Mouse (Mus musculus): ENCODE data around the gene Gpr146. TPM values are rescaled to one million over a fixed set of nuclear protein-coding genes. Genes with fewer than 3 reads are reported as not detected.
A peak's percentile ranks its signal among the peaks of the same experiment; 100 is the strongest.

Gene Gpr146
- polyA plus RNA-seq, 1 experiment from 2014 or later: 6.6 TPM

GRCm38 (mm10) chr5:139392219-139393196 lies 15.0 kb downstream of the Gpr146 start:
- H3K9ac ChIP-seq (ENCODE audit: low read length): no peak overlapping the region
- H3K27me3 ChIP-seq (ENCODE audit: control insufficient read depth, insufficient read depth, low read depth, low read length): no peaks in the 10 kb centered on the region
- H3K36me3 ChIP-seq (ENCODE audit: control insufficient read depth, insufficient read depth, low read length): no peaks in the 10 kb centered on the region
- peaks cover 26% of the 10 kb centered on the region for H3K4me1 ChIP-seq (replicated peaks; ENCODE audit: control insufficient read depth, insufficient read depth, low read length)
- 91% methylated on average over 37 of the region's 37 CpGs for WGBS
- ATAC-seq (ENCODE audit: low read depth): no peak
- H3K9me3 ChIP-seq (ENCODE audit: control insufficient read depth, low read length): no peaks in the 10 kb centered on the region
- no peak overlapping the region for H3K4me2 ChIP-seq (ENCODE audit: low read depth, low read length)
- H3K4me3 ChIP-seq (ENCODE audit: low read length): no peak overlapping the region
- H3K27ac ChIP-seq (ENCODE audit: low read length): no peak overlapping the region

GRCm38 (mm10) chr5:139393197-139393588 lies 15.7 kb downstream of the Gpr146 start:
- Histone ChIP-seq H3K4me1 (replicated peaks; ENCODE audit: control insufficient read depth, insufficient read depth, low read length) (peaks cover 20% of the 10 kb centered on the region), H3K36me3 (ENCODE audit: control insufficient read depth, insufficient read depth, low read length) (no peaks in the 10 kb centered on the region), H3K4me3 (ENCODE audit: low read length) (no peak overlapping the region), H3K27me3 (ENCODE audit: control insufficient read depth, insufficient read depth, low read depth, low read length) (no peaks in the 10 kb centered on the region), H3K27ac (ENCODE audit: low read length) (no peak overlapping the region), H3K9me3 (ENCODE audit: control insufficient read depth, low read length) (no peaks in the 10 kb centered on the region), H3K9ac (ENCODE audit: low read length) (no peak overlapping the region), H3K4me2 (ENCODE audit: low read depth, low read length) (no peak overlapping the region)
- WGBS: 92% methylated on average over 16 of the region's 16 CpGs
- no peak for ATAC-seq (ENCODE audit: low read depth)

GRCm38 (mm10) chr5:139394399-139394798 lies 16.9 kb downstream of the Gpr146 start:
- H3K4me2 ChIP-seq (ENCODE audit: low read depth, low read length): no peak overlapping the region
- no peak overlapping the region for H3K27ac ChIP-seq (ENCODE audit: low read length)
- WGBS: 60% methylated on average over 7 of the region's 7 CpGs
- H3K36me3 ChIP-seq (ENCODE audit: control insufficient read depth, insufficient read depth, low read length): no peaks in the 10 kb centered on the region
- H3K27me3 ChIP-seq (ENCODE audit: control insufficient read depth, insufficient read depth, low read depth, low read length): no peaks in the 10 kb centered on the region
- no peaks in the 10 kb centered on the region for H3K9me3 ChIP-seq (ENCODE audit: control insufficient read depth, low read length)
- peaks cover 12% of the 10 kb centered on the region for H3K4me1 ChIP-seq (replicated peaks; ENCODE audit: control insufficient read depth, insufficient read depth, low read length)
- H3K9ac ChIP-seq (ENCODE audit: low read length): no peak overlapping the region
- H3K4me3 ChIP-seq (ENCODE audit: low read length): no peak overlapping the region
- ATAC-seq (ENCODE audit: low read depth): no peak

GRCm38 (mm10) chr5:139395528-139395927 lies 18.0 kb downstream of the Gpr146 start:
- H3K36me3 ChIP-seq (ENCODE audit: control insufficient read depth, insufficient read depth, low read length): no peaks in the 10 kb centered on the region
- WGBS: 91% methylated on average over 4 of the region's 4 CpGs
- no peak for ATAC-seq (ENCODE audit: low read depth)

GRCm38 (mm10) chr5:139397359-139397916 lies 19.9 kb downstream of the Gpr146 start:
- H3K9ac ChIP-seq (ENCODE audit: low read length): no peak overlapping the region
- no peaks in the 10 kb centered on the region for H3K36me3 ChIP-seq (ENCODE audit: control insufficient read depth, insufficient read depth, low read length)
- no peaks in the 10 kb centered on the region for H3K9me3 ChIP-seq (ENCODE audit: control insufficient read depth, low read length)
- no peak overlapping the region for H3K27ac ChIP-seq (ENCODE audit: low read length)
- H3K27me3 ChIP-seq (ENCODE audit: control insufficient read depth, insufficient read depth, low read depth, low read length): no peaks in the 10 kb centered on the region
- no peak for ATAC-seq (ENCODE audit: low read depth)
- WGBS: 87% methylated on average over 4 of the region's 4 CpGs
- H3K4me1 ChIP-seq (replicated peaks; ENCODE audit: control insufficient read depth, insufficient read depth, low read length): peaks cover 4% of the 10 kb centered on the region
- no peak overlapping the region for H3K4me3 ChIP-seq (ENCODE audit: low read length)
- H3K4me2 ChIP-seq (ENCODE audit: low read depth, low read length): no peak overlapping the region

More at GRCm38 (mm10) chr5:139395528-139395927, 18.0 kb downstream of the Gpr146 start:
- Histone ChIP-seq H3K9me3 (ENCODE audit: control insufficient read depth, low read length) (no peaks in the 10 kb centered on the region), H3K9ac (ENCODE audit: low read length) (no peak overlapping the region), H3K4me2 (ENCODE audit: low read depth, low read length) (no peak overlapping the region), H3K27me3 (ENCODE audit: control insufficient read depth, insufficient read depth, low read depth, low read length) (no peaks in the 10 kb centered on the region), H3K4me3 (ENCODE audit: low read length) (no peak overlapping the region), H3K4me1 (replicated peaks; ENCODE audit: control insufficient read depth, insufficient read depth, low read length) (peaks cover 4% of the 10 kb centered on the region), H3K27ac (ENCODE audit: low read length) (no peak overlapping the region)

- Histone ChIP-seq H3K36me3 (ENCODE audit: control insufficient read depth, insufficient read depth, low read length) (no peaks in the 10 kb centered on the region), H3K4me3 (ENCODE audit: low read length) (no peak overlapping the region), H3K9ac (ENCODE audit: low read length) (0 out of 2 replicates have a peak overlapping the region, but pooled peaks have one; percentile 23), H3K4me2 (ENCODE audit: low read depth, low read length) (no peak overlapping the region), H3K4me1 (replicated peaks; ENCODE audit: control insufficient read depth, insufficient read depth, low read length) (peaks cover 4% of the 10 kb centered on the region), H3K27me3 (ENCODE audit: control insufficient read depth, insufficient read depth, low read depth, low read length) (no peaks in the 10 kb centered on the region), H3K27ac (ENCODE audit: low read length) (no peak overlapping the region), H3K9me3 (ENCODE audit: control insufficient read depth, low read length) (no peaks in the 10 kb centered on the region)
- peak; percentile 64; the same call in 1 of the 2 replicates for ATAC-seq (ENCODE audit: low read depth)
- WGBS: 31% methylated on average over 5 of the region's 5 CpGs
Observed at GRCm38 (mm10) chr5:139397959-139398753, 20.7 kb downstream of the Gpr146 start.

GRCm38 (mm10) chr5:139398786-139399185 lies 21.3 kb downstream of the Gpr146 start:
- no peak overlapping the region for H3K4me3 ChIP-seq (ENCODE audit: low read length)
- 0 out of 2 replicates have a peak overlapping the region, but pooled peaks have one; percentile 23 for H3K9ac ChIP-seq (ENCODE audit: low read length)
- H3K4me1 ChIP-seq (replicated peaks; ENCODE audit: control insufficient read depth, insufficient read depth, low read length): peaks cover 4% of the 10 kb centered on the region
- H3K27ac ChIP-seq (ENCODE audit: low read length): no peak overlapping the region
- no peaks in the 10 kb centered on the region for H3K27me3 ChIP-seq (ENCODE audit: control insufficient read depth, insufficient read depth, low read depth, low read length)
- 74% methylated on average over 5 of the region's 5 CpGs for WGBS
- ATAC-seq (ENCODE audit: low read depth): 0 out of 2 replicates have a peak, but pooled peaks have one; percentile 18
- H3K4me2 ChIP-seq (ENCODE audit: low read depth, low read length): no peak overlapping the region
- H3K9me3 ChIP-seq (ENCODE audit: control insufficient read depth, low read length): no peaks in the 10 kb centered on the region
- H3K36me3 ChIP-seq (ENCODE audit: control insufficient read depth, insufficient read depth, low read length): no peaks in the 10 kb centered on the region

GRCm38 (mm10) chr5:139399991-139400390 lies 22.5 kb downstream of the Gpr146 start:
- no peak for ATAC-seq (ENCODE audit: low read depth)
- H3K9ac ChIP-seq (ENCODE audit: low read length): no peak overlapping the region
- H3K36me3 ChIP-seq (ENCODE audit: control insufficient read depth, insufficient read depth, low read length): no peaks in the 10 kb centered on the region
- H3K27me3 ChIP-seq (ENCODE audit: control insufficient read depth, insufficient read depth, low read depth, low read length): no peaks in the 10 kb centered on the region
- WGBS: 75% methylated on average over 14 of the region's 14 CpGs
- H3K4me1 ChIP-seq (replicated peaks; ENCODE audit: control insufficient read depth, insufficient read depth, low read length): peaks cover 4% of the 10 kb centered on the region
- H3K9me3 ChIP-seq (ENCODE audit: control insufficient read depth, low read length): no peaks in the 10 kb centered on the region
- H3K4me2 ChIP-seq (ENCODE audit: low read depth, low read length): no peak overlapping the region
- no peak overlapping the region for H3K4me3 ChIP-seq (ENCODE audit: low read length)
- H3K27ac ChIP-seq (ENCODE audit: low read length): no peak overlapping the region

GRCm38 (mm10) chr5:139402106-139402505 lies 24.6 kb downstream of the Gpr146 start:
- Histone ChIP-seq H3K9me3 (ENCODE audit: control insufficient read depth, low read length) (no peaks in the 10 kb centered on the region), H3K36me3 (ENCODE audit: control insufficient read depth, insufficient read depth, low read length) (no peaks in the 10 kb centered on the region), H3K4me2 (ENCODE audit: low read depth, low read length) (no peak overlapping the region), H3K4me3 (ENCODE audit: low read length) (no peak overlapping the region), H3K9ac (ENCODE audit: low read length) (no peak overlapping the region), H3K4me1 (replicated peaks; ENCODE audit: control insufficient read depth, insufficient read depth, low read length) (peaks cover 4% of the 10 kb centered on the region), H3K27ac (ENCODE audit: low read length) (no peak overlapping the region), H3K27me3 (ENCODE audit: control insufficient read depth, insufficient read depth, low read depth, low read length) (no peaks in the 10 kb centered on the region)
- 91% methylated on average over 2 of the region's 2 CpGs for WGBS
- ATAC-seq (ENCODE audit: low read depth): no peak
